Mouse (Mus musculus) gastrocnemius, postnatal 10 days (tissue): ENCODE measurements around the gene Zc3h7a. TPM values are rescaled to one million over a fixed set of nuclear protein-coding genes. Genes with fewer than 3 reads are reported as not detected.
A peak's percentile ranks its signal among the peaks of the same experiment; 100 is the strongest.

Experiments
- DNase-seq: peaks from one replicate; pipeline ENCODE4 v3.0.0; 2021; ENCODE audit warnings: mixed read lengths
- total RNA-seq, 2 experiments: library from RNA; stranded (reverse); gene quantifications; 2 replicates each; pipeline ENCODE4 v1.2.3; 2021

Zc3h7a gene
- total RNA-seq, 2 experiments from 2014 or later, result 26.9 to 45.7 TPM

DNA sequence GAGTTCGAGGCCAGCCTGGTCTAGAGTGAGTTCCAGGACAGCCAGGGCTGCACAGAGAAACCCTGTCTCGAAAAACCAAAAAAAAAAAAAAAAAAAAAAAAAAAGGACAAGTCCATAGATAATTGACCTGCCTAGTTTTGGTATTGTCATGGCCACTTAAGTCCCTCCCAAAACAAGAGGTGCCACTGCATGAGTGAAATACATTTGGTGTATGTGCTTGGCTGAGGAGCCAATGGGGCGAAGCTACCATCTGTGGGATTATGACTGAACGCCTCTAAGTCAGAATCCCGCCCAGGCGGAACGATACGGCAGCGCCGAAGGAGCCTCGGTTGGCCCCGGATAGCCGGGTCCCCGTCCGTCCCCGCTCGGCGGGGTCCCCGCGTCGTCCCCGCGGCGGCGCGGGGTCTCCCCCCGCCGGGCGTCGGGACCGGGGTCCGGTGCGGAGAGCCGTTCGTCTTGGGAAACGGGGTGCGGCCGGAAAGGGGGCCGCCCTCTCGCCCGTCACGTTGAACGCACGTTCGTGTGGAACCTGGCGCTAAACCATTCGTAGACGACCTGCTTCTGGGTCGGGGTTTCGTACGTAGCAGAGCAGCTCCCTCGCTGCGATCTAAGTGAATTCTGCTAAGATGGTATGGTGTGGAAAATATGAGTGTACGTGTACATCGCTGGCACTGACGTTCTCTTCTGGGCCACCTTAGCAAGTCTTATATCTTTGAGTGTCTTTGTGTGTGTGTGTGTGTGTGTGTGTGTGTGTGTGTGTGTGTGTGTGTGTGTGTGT, 32.3 kb downstream of the Zc3h7a start:
- peak; percentile 100 for DNase-seq

DNA sequence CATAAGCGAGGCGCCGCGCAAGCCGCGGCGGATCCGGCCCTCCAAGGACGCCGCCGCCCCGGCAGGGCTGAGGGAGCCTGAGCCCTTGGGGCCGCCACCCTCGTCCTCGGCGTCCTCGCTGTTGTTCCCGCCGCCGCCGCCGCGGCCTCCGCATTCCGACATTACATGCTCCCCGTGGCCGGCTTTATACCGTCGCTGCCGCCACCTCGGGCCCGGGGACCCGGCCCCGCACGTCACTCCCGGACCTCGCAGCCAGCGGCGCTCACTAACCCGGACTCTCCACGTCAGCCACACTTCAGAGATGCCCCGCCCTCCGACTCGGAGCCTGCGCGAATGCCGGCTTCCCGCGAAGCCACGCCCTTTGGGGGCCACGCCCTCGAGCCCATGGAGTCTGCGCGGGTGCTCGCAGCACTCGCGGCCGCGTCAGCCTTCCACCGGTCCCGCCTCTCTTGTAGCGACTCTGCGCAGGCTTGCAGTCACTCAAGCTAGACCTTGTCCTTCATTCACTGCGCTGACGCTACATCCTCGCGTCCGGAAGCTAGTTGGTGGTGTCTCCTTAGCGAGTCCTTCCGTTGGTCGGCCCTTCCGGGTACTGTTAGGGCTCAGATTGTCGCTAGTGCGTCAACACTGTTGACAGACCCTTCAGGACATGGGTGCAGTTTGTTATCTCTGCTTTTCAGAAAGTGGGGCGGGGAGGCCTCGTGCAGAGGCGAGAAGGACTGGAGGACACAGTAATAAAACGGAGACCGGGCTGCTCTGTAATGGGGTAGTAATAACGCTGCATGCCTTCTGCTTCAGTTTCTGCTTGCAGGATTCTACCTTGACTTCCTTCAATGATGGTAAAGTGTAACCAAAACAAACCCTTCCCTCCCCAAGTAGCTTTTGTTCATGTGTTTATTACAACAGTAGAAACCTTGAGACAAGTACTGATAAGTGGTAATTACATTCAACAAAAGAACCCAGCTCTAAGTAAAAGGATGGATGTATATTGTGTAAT, 41.5 kb downstream of the Zc3h7a start, which contains the start of gene Txndc11:
Gene Txndc11, minus strand, starts transcription at position 303 of the 997 bp plus-strand sequence.
- peak; percentile 99 for DNase-seq

DNA sequence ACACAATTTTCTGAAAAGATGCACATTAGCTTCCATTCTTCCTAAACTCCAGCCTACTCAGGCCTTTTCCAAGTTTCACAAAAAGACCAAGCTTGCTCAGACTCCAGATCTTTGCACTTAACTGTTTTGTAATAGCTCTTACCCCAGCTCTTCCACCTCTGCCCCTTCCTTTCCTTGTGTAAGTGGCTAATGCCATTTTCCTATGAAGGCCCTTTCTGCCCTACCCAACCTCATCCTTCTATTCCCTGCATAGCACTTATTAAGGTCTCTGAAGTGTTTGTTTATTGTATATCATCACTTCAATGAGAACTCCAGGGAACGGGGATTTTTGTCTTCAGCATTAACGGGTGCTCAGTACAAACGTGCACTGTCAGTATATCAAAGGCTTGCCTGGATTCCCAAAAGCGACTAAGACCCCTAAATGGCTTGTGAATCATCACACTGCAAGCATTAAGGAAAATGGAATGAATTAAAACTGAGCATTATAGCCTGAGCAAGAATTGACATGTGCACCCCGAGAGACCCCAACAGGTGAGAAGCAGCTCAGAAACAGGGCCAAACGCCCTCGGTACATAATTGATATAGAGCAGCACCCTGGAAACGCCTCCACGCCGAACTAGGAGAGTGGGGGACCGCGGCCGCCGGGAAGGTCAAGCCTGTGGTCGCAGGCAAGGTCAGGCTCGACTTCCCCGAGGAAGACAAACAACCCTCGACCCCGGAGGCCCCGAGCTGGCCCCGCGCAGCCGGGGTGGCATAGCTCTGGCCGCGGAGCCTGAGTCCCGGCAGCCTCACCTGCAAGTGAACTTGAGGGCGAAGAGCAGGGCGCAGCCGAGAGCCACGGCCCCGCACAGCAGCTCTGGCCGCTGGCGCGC, 42.5 kb downstream of the Zc3h7a start:
- DNase-seq, result no peak

DNA sequence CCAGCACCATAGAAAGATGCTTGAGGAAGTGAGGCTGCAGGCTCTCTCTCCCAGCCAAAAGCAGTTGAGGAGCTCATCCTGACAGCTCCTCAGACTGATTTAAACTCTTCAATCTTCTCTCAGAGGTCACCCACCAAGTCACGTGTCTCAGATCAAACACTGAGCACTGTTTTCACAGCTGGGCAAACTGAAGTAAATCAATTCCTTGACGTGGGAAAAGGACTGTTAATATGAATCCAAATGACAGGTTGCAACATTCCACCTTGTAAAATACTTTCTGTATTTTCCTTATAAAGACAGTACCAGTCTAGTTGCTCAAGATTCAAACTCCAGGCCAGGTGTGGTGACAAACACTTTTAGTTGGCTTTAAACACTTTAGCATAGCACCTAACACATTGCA, 43.4 kb downstream of the Zc3h7a start:
- no peak for DNase-seq

DNA sequence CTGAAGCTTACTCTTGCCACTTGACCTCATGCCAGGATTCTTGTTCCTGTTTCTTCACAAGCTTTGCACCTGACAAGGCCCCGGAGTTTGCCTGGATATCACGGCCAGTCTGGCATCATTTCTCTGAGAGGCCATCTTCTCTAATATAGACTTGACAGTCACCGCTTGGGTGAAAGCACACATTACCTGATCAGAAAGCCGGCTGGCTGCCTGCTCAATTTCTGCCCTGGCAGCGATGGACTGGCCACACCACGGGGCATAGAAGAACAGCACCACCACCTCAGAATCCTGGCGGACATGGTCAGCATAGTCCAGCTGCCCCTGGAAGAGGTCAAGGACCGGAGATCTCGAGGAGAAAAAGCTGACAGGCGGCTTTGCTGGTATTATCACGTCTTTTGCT, 47.9 kb downstream of the Zc3h7a start:
- DNase-seq, result no peak

DNA sequence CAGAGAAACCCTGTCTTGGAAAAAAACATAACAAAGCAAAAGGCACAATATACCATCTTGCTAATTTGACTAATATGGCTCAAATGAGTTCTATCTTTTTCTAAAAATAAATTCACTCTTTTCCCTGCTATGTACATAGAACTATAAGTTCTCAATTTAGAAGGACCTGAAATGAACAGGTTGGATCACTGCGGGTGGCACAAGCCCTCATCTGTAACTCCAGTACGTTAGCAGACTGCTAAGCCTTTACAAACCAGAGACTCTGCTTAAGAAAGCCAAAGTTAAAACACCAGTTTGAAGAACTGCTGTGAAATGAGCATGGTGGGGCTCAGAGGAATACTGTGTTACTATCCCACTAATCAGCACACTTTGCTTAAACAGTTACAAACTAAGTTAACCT, 50.8 kb downstream of the Zc3h7a start:
- DNase-seq, result no peak

DNA sequence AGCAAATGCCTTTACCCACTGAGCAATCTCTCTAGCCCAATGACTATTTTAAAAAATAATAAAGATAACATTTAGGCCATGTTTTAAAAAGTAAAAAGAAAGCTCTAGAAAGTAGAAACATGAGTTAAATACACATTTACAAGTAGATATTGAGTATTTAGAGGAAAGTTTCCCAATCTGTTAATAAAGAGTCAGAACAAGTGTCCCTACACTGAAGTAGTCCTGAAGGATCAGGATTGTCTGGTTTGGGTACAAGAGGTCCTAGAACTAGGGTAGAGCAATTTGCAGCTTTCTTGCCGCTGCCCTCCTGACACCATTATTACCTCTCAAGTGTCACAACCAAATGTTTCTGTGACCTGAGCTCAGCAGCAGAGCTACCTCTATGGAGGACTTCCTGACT, 52.1 kb downstream of the Zc3h7a start:
- DNase-seq, result no peak

DNA sequence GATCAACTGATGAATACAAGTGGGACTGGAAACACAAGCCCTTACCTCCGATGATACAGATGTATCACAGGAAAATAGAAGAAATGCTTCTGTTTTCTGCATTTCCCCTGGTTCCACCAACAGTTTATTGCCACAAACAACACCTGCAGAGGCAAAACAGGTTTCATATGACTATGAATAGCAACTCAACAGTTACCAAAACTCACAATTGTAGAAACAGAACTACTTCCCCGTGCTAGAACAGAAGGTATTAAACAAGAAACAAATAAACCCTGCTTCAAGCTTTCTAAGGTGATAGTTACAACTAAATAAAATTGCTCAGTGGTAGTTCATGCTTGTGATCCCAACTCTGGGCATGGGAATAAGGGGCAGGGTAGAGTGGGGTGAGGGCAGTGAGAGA, 53.6 kb downstream of the Zc3h7a start:
- no peak for DNase-seq

DNA sequence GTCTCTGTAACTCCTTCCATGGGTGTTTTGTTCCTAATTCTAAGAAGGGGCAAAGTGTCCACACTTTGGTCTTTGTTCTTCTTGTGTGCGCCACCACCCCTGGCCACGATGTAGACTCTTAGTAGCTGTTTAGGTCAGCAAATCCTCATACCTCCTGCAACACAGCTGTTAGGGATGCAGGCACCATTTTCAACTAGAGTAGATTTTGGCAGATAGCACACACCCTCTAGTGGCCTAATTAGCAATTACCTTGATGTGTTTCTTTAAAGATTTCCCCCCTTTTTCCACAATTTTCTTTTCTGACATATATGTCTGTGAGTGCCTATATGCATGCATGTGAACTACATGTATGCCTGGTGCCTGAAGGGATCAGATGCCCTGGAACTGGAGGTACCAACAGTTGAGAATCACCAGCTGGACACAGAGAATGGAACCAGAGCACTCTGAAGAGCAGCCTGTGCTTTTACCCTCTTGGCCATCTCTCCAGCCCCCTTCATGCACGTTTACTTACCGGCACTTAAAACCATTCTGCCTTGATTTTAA, 66.9 kb downstream of the Zc3h7a start:
- DNase-seq, result no peak

DNA sequence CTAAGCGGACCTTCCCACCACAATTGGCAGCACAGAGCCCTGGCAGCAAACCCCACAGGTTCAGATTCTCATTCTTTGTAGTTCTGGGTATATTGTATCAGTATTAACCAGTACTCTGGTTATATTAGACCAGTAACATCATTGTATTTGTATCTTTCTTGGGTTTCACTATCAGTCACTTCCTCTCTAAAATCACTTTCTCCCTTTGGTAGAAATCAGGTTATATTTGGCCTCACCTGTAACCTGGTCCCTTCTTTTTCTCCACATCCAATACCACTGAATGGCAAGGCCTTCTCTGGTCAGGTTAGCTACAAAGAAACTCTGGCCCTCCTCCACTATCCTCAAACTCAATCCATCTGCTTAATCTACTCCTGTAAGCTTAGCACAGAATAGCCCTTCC, 71.3 kb downstream of the Zc3h7a start:
- no peak for DNase-seq

DNA sequence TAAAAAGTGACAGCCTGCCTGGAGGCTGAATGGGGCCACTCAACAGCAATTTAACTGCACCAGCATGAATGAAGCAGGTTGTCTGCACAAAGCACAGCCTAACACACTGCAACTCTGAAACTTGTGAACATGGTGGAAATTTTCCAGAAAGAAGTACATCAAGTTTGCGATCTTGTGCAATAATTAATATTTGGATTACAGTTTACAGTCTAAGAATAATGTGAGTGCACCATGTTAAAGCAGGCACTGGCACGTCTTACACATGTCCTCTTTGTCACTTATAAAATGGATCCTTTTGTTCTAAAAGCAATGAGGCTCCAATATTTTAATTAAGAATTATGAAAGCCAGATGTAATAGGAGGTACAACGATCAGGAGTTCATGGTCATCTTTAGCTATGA, 78.9 kb downstream of the Zc3h7a start:
- DNase-seq, result no peak

DNA sequence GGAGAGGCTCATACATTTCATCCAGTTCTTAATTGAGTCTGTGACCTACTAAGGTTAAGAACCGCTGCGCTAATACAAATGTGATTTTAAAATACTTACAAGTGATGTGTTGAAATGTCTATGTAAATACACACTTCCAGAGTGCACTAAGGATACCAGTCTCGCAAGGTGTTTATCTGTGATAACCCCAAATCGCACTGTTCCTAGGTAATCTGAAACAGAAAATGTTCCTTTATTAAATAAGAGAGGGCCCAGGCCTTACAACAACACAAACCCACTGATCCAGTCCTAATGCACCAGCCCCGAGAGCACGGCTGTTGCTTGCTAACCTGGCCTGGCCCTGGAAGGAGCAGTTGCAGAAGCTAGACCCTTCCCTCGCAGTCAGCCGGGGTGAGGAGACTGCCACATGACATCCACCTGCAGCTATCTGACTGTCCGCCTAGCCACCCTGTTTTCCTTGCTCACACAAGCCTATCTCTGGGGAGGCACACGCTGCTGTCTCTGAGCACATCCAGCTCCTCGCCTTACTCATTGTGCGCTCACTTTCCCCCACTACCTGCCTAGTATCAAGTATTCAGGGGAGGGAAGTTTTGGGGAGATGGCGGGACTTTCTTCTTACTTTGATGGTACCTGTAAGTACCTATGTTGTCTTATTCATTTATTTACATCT, 82.3 kb downstream of the Zc3h7a start:
- DNase-seq, result no peak

DNA sequence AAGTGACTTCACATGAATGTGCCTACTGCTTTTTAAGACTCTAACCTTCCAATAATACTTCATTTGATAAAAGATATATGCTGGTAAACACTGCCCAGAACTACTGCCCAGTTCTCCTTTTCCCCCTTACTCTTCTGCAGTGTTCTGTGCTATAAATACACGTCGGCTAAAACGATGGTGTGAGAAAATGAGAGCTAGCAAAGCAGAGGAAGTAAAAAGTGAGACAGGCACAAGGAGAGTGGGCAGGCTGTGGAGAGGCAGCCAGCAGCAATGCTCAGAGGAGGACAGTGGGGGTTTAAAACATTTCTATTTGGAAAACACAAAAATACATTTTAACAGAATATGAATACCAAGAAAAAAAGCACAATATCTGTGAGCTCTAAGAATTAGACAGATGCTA, 83.7 kb downstream of the Zc3h7a start:
- DNase-seq, result no peak

DNA sequence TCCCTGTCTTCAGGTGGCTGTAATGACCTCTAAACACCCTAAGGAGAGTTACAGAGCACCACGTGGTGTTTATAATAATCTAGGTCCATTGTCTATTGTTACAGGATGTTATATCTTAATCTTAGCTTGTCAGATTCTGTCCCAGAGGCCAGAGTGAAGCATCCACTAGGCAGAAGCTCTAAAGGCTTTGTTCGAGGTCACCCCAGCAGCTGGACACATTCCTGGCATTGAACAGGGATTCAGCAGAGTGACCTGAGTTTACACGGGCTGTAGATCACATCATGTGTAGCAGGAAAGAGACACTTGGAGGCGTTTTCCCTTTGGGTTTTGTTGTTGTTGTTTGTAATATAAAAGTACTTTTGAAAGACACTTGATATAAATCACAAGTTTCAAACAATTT, 84.1 kb downstream of the Zc3h7a start:
- no peak for DNase-seq

DNA sequence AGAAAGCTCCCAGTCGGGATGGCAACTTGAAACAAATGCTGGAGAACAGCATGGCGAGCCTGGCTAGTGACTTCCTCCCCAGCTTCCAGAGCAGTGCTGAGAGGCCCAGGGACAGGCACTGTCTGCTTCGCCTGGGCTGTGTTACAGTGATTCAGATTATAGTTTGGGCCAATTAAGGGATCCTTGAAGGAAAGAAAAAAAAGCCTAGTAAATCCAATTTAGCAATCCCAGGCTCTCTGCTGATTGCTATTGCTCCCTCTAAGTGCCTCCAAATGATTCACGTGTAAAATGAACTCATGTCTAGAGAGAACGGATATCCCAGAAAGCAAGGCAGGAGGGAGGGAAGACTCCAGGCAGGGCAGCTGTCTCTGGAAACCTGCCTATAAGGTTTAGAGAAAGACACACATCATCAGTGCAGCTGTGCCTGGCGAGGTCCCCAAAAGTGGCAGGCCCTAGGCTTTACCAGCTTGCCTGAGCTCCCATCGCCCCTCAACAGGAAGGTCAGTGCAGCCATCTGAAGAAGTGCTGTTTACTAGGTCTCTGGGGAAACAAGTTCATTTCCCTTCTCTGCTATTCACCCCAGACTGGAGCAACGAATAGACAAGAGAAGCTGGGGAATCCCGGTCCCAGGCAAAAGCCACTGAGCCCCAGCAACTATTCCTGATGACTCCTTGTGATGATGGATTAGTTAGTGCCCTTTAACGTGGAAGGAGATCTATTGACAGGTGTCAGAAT, 85.2 kb downstream of the Zc3h7a start:
- no peak for DNase-seq

DNA sequence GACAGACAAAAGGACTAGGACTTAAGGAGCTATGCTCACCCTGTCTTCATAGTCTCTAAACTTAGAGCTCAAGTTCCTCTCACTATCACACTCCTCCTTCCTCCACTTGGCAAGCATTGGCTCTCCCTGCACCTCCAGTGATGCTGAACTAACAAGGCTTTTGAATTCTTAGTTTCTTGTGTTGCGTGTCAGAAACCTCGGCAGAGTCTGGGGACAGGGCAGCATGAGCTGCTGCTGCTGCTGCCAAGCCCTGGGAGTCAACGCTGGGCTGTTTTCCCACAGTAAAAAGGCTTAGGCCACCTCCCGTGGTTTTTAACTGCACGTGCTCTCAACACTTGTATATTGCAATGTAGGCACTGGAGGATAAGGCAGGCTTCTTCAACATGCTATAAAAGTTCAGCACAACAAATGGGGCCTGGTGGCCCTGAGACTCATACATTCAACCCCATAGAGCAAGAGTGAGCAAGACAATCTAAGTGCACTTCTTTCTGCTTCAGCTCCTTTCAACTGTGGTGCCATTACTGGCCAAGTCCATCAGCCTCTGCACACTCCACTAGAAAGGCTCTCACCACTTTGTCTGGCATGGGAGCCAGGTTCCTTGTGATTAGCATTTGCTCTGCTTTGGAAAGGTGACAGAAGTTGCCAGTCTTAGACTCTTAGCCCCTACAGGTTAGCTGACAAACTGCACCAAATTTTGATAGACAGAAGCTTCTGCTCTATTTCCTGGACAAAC, 89.2 kb downstream of the Zc3h7a start:
- no peak for DNase-seq
